ENCODE assay signal across 12 mouse cellular contexts in genomic region chr16:25026191-25026590, GRCm38 (mm10).
A peak's percentile ranks its signal among the peaks of the same experiment; 100 is the strongest.
DNase-seq lines count a peak whose midpoint lies in the region; ATAC-seq and TF ChIP-seq lines count a peak whose summit lies in the region.
"Had no signal": no experiment of that assay in that cellular context is flagged by ENCODE, and none has a peak within 500 bp of the region (broad histone marks: within the 10 kb centered on the region; RNA-seq: fewer than 3 reads in every experiment).

No protein-coding gene starts in this region.

- TF ChIP-seq EP300 in heart, postnatal 0 days (IDR thresholded peaks at IDR 0.05; ENCODE audit: low read depth), result 0 out of 2 replicates have a peak, but pooled peaks have one; percentile 45

- DNase-seq in heart, postnatal 0 days (ENCODE audit: low spot score), result peak; percentile 63
- DNase-seq in heart, postnatal 25 days (ENCODE audit: low spot score), result no peak
- peak; percentile 97 for DNase-seq in R1 (ENCODE audit: low read depth, low spot score)
- peak; percentile 42 for DNase-seq in embryonic facial prominence, embryonic 14.5 days (ENCODE audit: low spot score)
- DNase-seq in kidney, postnatal 14 days, result peak; percentile 79
- no peak for DNase-seq in left cerebral cortex, adult 11 months (ENCODE audit: low spot score)
- DNase-seq in layer of hippocampus, adult 18-20 months (ENCODE audit: low spot score in 2 of 2), result no peak

- peak; percentile 83 for ATAC-seq in heart, postnatal 0 days (ENCODE audit: insufficient read depth, low read depth)
- no peak for ATAC-seq in embryonic facial prominence, embryonic 14.5 days (ENCODE audit: low read depth)

- WGBS in heart, postnatal 0 days, result 71% methylated on average over 1 of the region's 1 CpGs
- 87% methylated on average over 1 of the region's 1 CpGs for WGBS in embryonic facial prominence, embryonic 14.5 days

- no peak overlapping the region for H3K9ac ChIP-seq in heart, postnatal 0 days (replicated peaks; ENCODE audit: low read depth, low read length)
- no peak overlapping the region for H3K9ac ChIP-seq in embryonic facial prominence, embryonic 14.5 days (ENCODE audit: low read depth, low read length)
- H3K9ac ChIP-seq: embryonic facial prominence, embryonic 13.5 days; hindbrain, embryonic 15.5 days; neural tube, embryonic 13.5 days had no signal

- H3K36me3 ChIP-seq in heart, postnatal 0 days (replicated peaks; ENCODE audit: control insufficient read depth, insufficient read depth, low read length), result no peaks in the 10 kb centered on the region
- H3K36me3 ChIP-seq in embryonic facial prominence, embryonic 14.5 days (ENCODE audit: control insufficient read depth, insufficient read depth, low read length), result no peaks in the 10 kb centered on the region
- H3K36me3 ChIP-seq: embryonic facial prominence, embryonic 13.5 days; G1E; hindbrain, embryonic 15.5 days; midbrain, embryonic 10.5 days; neural tube, embryonic 13.5 days had no signal

- intact Hi-C loops in heart, postnatal 25 days (cut with DNase I), result no loop called here

- no peak overlapping the region for H3K27ac ChIP-seq in heart, postnatal 0 days (ENCODE audit: low read depth)
- no peak overlapping the region for H3K27ac ChIP-seq in embryonic facial prominence, embryonic 14.5 days (replicated peaks; ENCODE audit: low read depth, low read length)
- H3K27ac ChIP-seq: embryonic facial prominence, embryonic 13.5 days; hindbrain, embryonic 15.5 days; midbrain, embryonic 10.5 days; neural tube, embryonic 13.5 days had no signal

- no peaks in the 10 kb centered on the region for H3K9me3 ChIP-seq in heart, postnatal 0 days (replicated peaks; ENCODE audit: control insufficient read depth, low read length)
- no peaks in the 10 kb centered on the region for H3K9me3 ChIP-seq in embryonic facial prominence, embryonic 14.5 days (ENCODE audit: control insufficient read depth, low read length)
- H3K9me3 ChIP-seq: embryonic facial prominence, embryonic 13.5 days; hindbrain, embryonic 15.5 days; midbrain, embryonic 10.5 days; neural tube, embryonic 13.5 days had no signal

- peaks cover 9% of the 10 kb centered on the region for H3K4me1 ChIP-seq in heart, postnatal 0 days (ENCODE audit: control insufficient read depth, insufficient read depth)
- H3K4me1 ChIP-seq in embryonic facial prominence, embryonic 14.5 days (ENCODE audit: control insufficient read depth, insufficient read depth, low read length), result no peaks in the 10 kb centered on the region
- H3K4me1 ChIP-seq: hindbrain, embryonic 15.5 days; midbrain, embryonic 10.5 days; neural tube, embryonic 13.5 days had no signal

- no peak overlapping the region for H3K4me2 ChIP-seq in heart, postnatal 0 days (ENCODE audit: low read depth, low read length)
- H3K4me2 ChIP-seq in embryonic facial prominence, embryonic 14.5 days (ENCODE audit: low read depth, low read length), result no peak overlapping the region
- H3K4me2 ChIP-seq: embryonic facial prominence, embryonic 13.5 days; hindbrain, embryonic 15.5 days; neural tube, embryonic 13.5 days had no signal

- H3K4me3 ChIP-seq in heart, postnatal 0 days (ENCODE audit: low read depth, low read length), result no peak overlapping the region
- no peak overlapping the region for H3K4me3 ChIP-seq in embryonic facial prominence, embryonic 14.5 days (ENCODE audit: low read depth, low read length)
- H3K4me3 ChIP-seq: embryonic facial prominence, embryonic 13.5 days; hindbrain, embryonic 15.5 days; midbrain, embryonic 10.5 days; neural tube, embryonic 13.5 days had no signal

- TF ChIP-seq CTCF in heart, postnatal 0 days (IDR thresholded peaks at IDR 0.05; ENCODE audit: low read depth), result no peak

- no peaks in the 10 kb centered on the region for H3K27me3 ChIP-seq in heart, postnatal 0 days (ENCODE audit: control insufficient read depth, insufficient read depth, low read length)
- no peaks in the 10 kb centered on the region for H3K27me3 ChIP-seq in embryonic facial prominence, embryonic 14.5 days (replicated peaks; ENCODE audit: control insufficient read depth, insufficient read depth, low read length)
- H3K27me3 ChIP-seq: embryonic facial prominence, embryonic 13.5 days; hindbrain, embryonic 15.5 days; neural tube, embryonic 13.5 days had no signal

Comparison
In these comparisons a context has a peak if more than half of its experiments do, and no peak if none do; other contexts are left out.
1. DNase-seq: peak in heart, postnatal 0 days (single experiment), R1 (single experiment), embryonic facial prominence, embryonic 14.5 days (single experiment) and kidney, postnatal 14 days (single experiment); none in heart, postnatal 25 days (single experiment), left cerebral cortex, adult 11 months (single experiment) and layer of hippocampus, adult 18-20 months (0 of 2).